Mouse (Mus musculus) WW6 (cell line): ENCODE results near the gene Vars.

Experiments used
- DNase-seq: peaks from one replicate; pipeline ENCODE4 v3.0.0-alpha.2; 2013; ENCODE audit warnings: low read depth, low spot score

The Vars gene

DNA sequence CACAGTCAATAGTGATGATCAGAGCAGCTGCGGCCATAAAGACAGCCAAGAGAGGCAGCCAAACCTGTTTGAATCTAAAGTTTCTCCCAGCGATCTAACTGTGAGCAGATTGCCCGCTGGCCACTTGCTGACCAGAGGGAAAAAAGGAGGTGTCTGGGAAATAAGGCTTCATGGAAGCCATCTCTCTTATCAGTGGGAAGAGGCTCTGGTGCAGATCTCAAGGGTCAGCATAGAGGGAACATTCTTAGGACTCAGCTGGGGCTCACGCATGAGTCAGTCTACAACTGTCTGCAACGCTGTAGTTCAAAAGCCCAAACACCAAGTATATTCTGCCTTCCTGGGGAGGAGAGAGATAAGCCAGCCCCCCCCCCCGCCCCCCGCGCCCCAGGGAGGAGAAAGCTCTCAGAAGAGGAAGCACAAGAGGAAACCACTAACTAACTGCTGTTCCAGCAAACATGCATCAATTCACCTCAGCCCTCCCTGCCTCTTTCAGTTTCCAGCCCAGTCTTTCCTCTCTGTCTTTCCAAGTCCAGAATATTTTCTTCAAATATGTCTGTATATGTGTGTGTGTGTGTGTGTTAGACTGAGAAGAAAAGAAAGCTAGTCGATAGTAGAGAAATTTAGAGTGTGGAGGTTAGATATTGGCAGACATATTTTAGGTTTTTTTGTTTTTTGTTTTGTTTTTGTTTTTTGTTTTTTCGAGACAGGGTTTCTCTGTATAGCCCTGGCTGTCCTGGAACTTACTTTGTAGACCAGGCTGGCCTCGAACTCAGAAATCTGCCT is 47.6 kb downstream of the Vars start:
- DNase-seq = no peak

DNA sequence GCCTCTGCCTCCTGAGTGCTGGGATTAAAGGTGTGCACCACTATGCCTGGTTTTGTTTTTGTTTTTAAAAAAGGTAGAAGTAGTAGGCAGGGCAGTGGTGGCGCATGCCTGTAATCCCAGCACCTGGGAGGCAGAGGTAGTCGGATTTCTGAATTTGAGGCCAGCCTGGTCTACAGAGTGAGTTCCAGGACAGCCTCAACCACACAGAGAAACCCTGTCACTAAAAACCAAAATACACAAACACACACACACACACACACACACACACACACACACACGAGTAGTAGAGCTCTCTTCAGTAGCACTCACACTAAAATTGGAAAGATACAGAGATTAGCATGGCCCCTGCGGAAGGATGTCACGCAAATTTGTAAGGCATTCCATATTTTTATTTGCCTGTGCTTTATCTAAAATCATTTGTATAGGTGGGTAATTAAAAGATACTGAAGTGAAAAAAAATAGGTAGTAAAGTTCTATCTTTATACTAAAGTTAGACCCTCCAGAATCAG is 48.2 kb downstream of the Vars start:
- DNase-seq = no peak

- no peak for DNase-seq
Observed at GRCm38 (mm10) chr17:35049561-35050016, 48.8 kb downstream of the Vars start, which contains the start of gene Clic1. TSS of gene Clic1 (plus strand) at chr17:35049966.

GRCm38 (mm10) chr17:35050126-35050750 is 49.5 kb downstream of the Vars start:
- no peak for DNase-seq

GRCm38 (mm10) chr17:35051156-35052086 is 50.6 kb downstream of the Vars start:
- DNase-seq = no peak

DNA sequence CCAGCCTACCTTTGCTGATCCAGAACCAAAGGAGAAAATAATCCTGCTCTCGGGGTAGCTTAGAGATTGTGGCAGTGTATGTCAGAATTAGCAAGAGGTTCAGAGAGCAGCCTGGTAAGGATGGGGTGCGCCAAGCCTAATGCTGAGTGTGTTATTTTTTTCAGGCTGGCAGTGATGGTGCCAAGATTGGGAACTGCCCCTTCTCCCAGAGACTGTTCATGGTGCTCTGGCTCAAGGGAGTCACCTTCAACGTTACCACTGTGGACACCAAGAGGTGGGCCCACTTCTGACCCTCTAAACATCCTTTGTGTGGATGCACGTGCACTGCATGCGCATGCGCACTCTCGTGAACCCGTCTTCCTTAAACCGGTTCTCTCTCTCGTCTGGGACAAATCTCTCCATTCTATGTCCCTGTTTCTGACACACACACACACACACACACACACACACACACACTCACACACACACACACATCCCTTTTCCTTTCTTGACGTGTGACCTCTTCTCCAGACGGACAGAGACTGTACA is 51.5 kb downstream of the Vars start:
- no peak for DNase-seq

- DNase-seq = no peak
Observed at GRCm38 (mm10) chr17:35055691-35056495, 55.1 kb downstream of the Vars start.

- no peak for DNase-seq
Observed at GRCm38 (mm10) chr17:35057090-35057489, 56.3 kb downstream of the Vars start.

DNA sequence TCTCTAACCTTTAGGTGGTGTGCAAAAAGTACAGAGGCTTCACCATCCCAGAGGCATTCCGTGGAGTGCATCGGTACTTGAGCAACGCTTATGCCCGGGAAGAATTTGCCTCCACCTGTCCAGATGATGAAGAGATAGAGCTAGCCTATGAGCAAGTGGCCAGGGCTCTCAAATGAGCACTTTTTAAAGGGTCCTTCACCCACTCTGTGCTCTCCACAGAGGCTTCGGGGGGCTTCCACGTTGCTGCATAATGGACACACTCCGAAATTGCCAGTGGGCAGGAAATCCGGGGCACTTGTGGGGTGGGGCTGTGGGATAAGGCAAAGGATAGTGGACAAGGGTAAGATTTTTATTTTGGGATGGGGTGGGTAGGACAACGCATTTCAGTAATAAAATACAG is 57.5 kb downstream of the Vars start:
- DNase-seq = no peak

- DNase-seq = peak; percentile 67
Observed at GRCm38 (mm10) chr17:35058911-35059892, 58.4 kb downstream of the Vars start, which contains the start of gene Ddah2. TSS of gene Ddah2 (plus strand) at chr17:35059035.

DNA sequence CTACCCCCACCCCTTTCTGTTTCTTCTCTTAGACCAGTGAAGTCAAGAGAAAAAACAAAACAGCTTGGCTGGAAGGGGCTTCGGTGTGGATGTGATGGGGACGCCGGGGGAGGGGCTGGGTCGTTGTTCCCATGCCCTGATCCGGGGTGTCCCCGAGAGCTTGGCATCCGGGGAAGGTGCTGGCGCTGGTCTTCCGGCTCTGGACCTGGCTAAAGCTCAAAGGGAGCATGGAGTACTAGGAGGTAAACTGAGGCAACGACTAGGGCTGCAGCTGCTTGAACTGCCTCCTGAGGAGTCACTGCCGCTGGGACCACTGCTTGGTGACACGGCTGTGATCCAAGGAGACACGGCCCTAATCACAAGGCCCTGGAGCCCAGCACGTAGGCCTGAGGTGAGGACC is 59.3 kb downstream of the Vars start:
- no peak for DNase-seq

GRCm38 (mm10) chr17:35060737-35061297 is 60.0 kb downstream of the Vars start:
- DNase-seq = no peak

GRCm38 (mm10) chr17:35061299-35061698 is 60.5 kb downstream of the Vars start:
- no peak for DNase-seq

- no peak for DNase-seq
Observed at GRCm38 (mm10) chr17:35063466-35063865, 62.7 kb downstream of the Vars start.

DNA sequence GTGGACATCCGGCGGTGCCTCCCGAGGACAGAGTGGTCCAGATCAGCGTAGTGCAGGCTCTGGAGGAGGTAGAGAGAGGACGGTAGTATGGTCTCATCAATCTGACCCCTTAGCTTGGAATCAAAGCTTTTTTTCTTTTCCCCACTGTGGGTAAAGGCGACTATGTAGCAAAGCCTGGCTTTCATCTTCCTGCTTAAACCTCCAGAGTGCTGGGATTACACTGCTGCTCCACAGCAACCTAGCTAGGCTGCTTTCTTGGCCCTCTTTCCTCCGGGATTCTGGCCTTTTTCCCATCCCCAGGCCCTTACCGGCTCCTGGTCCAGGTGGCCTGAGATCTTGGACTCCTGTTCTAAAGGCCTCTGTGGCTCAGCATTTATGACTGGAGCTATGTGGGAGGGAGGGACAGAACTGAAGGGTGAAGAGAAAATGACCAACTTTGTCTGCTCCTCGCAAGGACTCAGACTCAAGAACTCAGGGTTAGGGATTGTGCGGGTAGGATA is 63.6 kb downstream of the Vars start:
- no peak for DNase-seq

- DNase-seq = peak; percentile 56
Observed at GRCm38 (mm10) chr17:35064951-35065947, 64.5 kb downstream of the Vars start, which contains the start of gene Ly6g6c. TSS of gene Ly6g6c (plus strand) at chr17:35065388.
